Mouse (Mus musculus) heart, adult 9 months (tissue): ENCODE data around the gene Abcf3.

ENCODE experiments used
- DNase-seq, 2 experiments: peaks; one replicate each; pipeline ENCODE4 v3.0.0; 2022; ENCODE audit warnings: low spot score in 2 of 2

Gene Abcf3

GRCm38 (mm10) chr16:20540438-20540837, 7.9 kb upstream of the Abcf3 start:
- no peak for DNase-seq

GRCm38 (mm10) chr16:20545696-20546095, 2.7 kb upstream of the Abcf3 start:
- DNase-seq = no peak

GRCm38 (mm10) chr16:20547423-20547822, 954 bp upstream of the Abcf3 start:
- DNase-seq = no peak

- no peak for DNase-seq
Measured at GRCm38 (mm10) chr16:20549161-20549560, 784 bp downstream of the Abcf3 start.

GRCm38 (mm10) chr16:20551691-20552090, 3.3 kb downstream of the Abcf3 start:
- no peak for DNase-seq

- no peak for DNase-seq
Measured at GRCm38 (mm10) chr16:20552594-20552993, 4.2 kb downstream of the Abcf3 start.

GRCm38 (mm10) chr16:20555000-20555399, 6.6 kb downstream of the Abcf3 start:
- DNase-seq = no peak

- no peak for DNase-seq
Measured at GRCm38 (mm10) chr16:20557381-20557780, 9.0 kb downstream of the Abcf3 start.

GRCm38 (mm10) chr16:20565075-20565474, 16.7 kb downstream of the Abcf3 start:
- no peak for DNase-seq

GRCm38 (mm10) chr16:20589366-20589938, 41.1 kb downstream of the Abcf3 start, which contains the start of gene Vwa5b2:
TSS of gene Vwa5b2 (plus strand) at chr16:20589471.
- no peak for DNase-seq

GRCm38 (mm10) chr16:20589939-20590679, 41.7 kb downstream of the Abcf3 start:
- DNase-seq = no peak

GRCm38 (mm10) chr16:20590680-20591038, 42.3 kb downstream of the Abcf3 start:
- no peak for DNase-seq

GRCm38 (mm10) chr16:20591076-20591705, 42.8 kb downstream of the Abcf3 start:
- DNase-seq = no peak

- no peak for DNase-seq
Measured at GRCm38 (mm10) chr16:20595060-20595673, 46.8 kb downstream of the Abcf3 start.

- DNase-seq = no peak
Measured at GRCm38 (mm10) chr16:20595737-20596136, 47.4 kb downstream of the Abcf3 start.

GRCm38 (mm10) chr16:20596687-20597441, 48.5 kb downstream of the Abcf3 start:
- DNase-seq = no peak

GRCm38 (mm10) chr16:20600511-20600910, 52.1 kb downstream of the Abcf3 start:
- DNase-seq = no peak

- no peak for DNase-seq
Measured at GRCm38 (mm10) chr16:20604705-20605104, 56.3 kb downstream of the Abcf3 start.

GRCm38 (mm10) chr16:20610501-20611356, 62.4 kb downstream of the Abcf3 start:
- peak; percentile 56 to 76 for DNase-seq
